Mouse (Mus musculus) embryo, embryonic 10.5 days (tissue): ENCODE results near the gene Gpr139.

Source experiments
- DNase-seq: peaks from one replicate; pipeline ENCODE4 v3.0.0-alpha.2; 2015; ENCODE audit warnings: low spot score

The Gpr139 gene

DNA sequence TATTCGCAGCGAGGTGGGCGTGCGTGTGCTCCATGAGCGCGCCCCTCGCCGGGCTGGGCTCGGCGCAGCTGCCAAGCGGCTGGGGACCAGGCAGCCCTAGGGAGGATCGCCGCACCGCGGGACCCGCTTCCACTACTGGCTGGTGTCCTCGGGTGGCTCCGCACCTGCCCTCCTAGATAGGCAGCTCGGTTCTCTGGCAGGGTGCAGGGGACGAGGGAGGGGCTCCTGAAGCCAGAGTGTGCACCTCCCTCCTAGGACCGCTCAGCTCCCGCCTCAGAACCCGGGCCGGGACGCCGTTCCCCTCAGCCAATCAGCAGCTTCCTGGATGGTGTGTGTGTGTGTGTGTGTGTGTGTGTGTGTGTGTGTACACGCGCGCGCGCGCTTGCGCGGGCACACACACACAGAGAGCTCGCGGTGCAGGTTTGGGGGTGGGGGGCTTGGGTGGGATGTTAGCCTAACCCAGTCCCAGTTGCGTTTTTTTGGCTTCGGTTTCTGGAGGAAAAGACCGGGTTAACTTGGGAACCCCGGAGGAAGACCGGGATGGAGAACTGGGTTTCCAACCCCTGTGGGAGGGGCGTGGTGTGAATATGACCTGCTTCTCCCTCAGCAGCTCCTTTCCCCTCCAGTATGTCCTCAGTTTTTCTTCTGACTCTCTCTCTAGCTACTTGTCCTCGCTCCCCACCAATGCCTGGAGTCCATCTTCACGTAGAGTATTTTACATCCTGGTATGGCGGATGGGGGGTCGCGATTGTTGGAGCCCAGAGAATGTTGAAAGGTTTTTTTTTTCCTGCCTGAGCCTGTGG, at the start of gene Gpr139:
Gene Gpr139 (minus strand): TSS at position 263 of the 803 bp plus-strand sequence.
- DNase-seq = peak; percentile 63

DNA sequence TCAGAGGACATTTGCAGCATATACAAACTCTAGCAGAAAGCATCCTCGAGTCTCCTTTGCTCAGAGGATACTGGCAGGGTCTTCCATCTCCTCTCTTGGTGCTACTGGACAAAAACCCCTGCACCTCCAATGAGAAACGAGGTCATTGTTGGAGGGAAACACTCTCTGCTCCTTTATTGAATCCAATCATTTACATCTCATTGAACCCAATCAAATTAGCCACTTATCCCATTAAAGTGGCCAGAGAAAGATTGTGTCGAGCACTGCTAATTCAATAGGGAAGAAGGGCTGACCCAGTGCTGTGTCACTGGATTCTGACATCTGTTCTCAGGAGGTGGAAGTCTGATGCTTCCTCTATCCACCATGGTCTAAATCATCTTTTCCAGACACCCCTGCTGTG, 46.6 kb upstream of the Gpr139 start:
- peak; percentile 6 for DNase-seq

DNA sequence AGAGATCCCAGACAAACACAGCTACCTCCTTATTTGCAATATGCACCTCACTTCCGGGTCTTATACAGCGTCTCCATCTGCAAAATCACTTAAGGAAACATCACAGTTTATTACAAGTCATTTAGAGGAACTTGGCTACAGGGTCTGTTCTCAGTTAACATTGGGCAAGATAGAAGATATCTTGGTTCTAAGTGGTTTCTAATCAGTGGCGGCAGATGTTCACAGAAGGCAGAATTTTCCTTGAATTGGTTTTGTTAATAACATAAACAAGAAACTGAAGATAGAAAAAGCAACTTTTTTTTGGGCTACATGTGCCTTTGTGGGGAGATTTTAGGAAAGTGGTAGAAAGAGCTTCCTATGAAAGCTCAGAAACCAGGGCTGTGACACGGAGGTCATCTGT, 38.3 kb upstream of the Gpr139 start:
- no peak for DNase-seq

DNA sequence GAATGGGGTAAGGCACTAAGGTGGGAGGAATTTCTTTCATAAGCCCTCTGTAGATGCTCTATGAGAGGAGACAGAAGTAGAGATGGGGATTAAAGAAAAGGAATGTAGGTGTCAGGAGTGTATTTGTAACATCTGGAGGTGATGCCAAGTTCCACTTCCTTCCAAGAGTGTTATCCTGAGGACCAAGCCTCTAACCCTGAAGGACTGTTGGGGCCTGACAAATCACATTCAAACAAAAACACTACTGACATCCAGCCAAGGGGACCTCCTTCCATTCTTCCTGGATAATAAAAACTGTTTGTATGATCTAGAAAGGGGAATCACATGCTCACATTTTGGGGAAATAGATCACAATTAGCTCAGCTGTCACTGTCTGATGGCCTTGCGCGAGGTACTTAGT, 34.7 kb upstream of the Gpr139 start:
- DNase-seq = no peak

DNA sequence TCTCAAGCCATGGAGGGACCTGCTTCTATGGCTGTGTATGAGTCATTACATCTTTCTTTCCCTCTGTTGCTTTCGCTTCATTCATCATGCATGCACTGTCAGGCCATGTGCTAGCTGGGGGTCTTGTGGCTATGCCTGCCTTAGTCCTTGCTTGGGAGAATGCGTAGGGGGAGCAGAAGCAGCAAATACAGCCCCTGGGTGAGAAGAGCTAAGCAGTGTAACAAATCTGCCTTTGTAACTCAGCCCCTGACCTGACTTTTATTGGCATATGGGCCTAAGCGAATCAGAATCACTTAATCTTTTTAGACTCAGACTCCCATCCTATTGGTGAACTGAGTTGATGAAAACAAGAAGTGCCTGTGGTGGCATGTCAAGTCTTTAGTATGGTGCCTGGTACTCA, 22.8 kb upstream of the Gpr139 start:
- no peak for DNase-seq

DNA sequence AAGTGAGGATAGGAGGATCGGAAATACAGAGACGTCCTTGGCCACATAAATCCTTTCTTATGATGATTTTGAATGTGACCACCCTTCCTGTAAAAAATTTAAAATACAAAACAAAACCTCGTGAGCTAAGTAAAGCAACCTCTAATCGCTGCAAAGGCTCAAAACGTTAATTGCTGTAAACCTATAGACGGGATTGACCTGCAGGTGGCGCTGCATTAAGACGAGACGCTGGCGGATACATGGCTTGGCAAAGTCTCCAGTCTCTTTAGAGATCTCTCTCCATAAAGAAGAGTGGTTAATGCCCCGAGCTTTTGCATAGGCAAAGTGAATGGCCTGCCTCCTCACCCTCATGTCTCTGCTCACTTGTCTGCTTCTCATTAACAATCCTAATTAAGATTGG, 2.0 kb upstream of the Gpr139 start:
- DNase-seq = peak; percentile 75

DNA sequence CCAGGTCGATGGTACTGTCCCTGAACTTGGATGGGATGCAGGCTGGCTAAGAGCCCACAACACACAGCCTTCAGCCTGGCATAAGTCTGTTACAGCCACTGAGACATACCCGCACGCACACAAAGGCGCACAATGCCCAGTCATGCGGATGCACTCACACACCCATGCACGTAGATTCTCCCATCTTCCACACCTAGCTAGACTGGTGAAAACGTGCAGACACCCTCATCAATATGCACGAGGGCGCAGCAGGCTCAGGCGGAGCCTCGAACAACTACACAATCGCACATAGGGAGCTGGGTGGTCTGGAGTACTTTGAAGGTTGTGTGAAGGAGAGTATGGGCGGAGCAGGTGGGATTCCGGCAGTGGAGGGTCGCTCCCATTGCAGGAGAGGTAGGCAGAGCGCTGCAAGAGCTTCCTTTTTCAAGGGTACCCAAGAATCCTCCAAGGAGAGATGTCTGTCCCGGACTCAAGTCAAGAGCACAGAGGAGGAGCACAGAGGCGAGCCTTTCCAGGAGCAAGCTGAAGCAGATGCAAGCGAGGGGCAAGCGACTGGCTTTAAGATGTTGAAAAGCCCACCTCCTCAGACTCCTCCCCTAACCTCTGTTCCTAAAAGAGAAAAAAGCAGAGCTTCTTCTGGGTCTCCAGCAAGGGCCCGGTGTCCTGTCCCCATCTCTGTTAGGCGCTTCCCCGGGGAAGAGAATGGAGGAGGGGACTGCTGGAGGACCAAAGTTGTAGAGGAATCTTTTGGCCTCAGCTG, 958 bp upstream of the Gpr139 start:
- peak; percentile 9 for DNase-seq

DNA sequence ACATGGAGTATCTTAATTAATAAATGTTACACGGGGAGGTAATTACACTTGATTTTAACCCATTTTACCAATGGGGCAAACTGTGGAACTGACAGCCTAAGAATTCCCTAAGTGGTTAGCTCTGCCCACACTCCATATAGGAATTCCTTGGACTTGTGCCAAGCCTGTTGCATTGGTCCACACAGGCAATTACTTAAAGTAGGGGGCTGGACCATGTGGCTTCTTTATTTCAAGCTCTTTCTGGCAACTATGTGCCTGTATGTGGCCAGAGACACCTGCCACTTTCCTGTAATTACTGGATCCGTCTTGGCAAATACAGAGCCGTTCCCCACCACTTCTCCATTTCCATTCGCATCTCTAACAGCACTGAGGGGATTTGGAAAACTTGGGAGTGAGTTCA, 3.4 kb downstream of the Gpr139 start:
- DNase-seq = no peak

DNA sequence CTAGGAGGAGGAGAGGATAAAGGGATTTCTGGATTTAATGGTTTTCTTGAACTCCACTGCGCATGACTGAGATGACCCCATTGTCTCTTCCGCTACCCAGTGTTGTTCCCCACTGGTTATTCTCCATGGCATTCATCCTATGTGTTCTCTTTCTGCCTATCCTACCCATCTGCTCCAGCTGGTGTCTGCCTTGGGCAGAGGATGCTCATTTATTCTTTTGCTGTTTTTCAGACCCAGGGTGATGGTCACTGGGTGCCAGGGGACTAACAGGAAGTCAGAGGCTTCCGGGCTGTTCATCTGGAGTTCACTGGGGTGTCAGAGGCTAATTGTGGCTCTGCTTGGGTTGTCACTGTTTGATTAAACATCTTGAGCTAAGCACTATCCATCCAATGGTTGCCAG, 24.4 kb downstream of the Gpr139 start:
- peak; percentile 19 for DNase-seq

DNA sequence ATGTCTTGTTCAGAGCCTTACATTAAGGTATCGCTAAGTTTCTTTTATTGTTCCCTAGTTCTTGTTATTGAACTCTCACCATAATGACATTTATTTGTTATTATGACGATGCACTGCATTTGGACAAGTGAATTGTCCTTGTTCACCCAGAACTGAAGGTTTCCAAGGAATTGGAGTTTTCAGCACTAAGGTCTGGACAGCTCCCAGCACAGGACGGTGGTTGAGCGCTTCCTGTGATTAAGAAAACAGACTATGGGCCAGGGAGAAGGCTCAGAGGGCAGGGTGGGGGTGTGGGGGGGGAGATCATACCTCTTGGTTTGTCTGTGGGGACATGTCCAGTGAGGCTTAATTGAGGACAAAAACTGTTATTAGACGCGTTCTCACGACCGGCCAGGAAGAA, 72.6 kb downstream of the Gpr139 start:
- peak; percentile 76 for DNase-seq

DNA sequence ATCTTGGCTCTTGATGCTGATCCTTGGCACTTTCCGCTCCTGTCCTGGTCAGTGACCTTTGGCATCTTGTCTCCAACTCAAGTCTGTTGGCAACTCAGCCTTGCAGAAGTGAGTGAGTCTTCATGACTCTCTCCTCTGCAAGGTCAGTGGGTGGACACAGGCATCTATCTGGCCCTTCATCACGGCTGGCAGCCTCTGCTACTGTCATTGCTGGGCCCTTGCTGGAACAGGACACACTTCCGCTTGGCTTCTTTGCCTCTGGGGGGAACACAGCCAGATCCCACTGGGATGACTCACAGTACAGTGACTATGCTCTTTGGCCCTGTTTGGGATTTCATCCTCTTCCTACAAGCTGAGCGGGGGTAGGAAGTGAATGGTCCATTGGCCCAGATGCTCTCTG, 78.5 kb downstream of the Gpr139 start:
- no peak for DNase-seq

DNA sequence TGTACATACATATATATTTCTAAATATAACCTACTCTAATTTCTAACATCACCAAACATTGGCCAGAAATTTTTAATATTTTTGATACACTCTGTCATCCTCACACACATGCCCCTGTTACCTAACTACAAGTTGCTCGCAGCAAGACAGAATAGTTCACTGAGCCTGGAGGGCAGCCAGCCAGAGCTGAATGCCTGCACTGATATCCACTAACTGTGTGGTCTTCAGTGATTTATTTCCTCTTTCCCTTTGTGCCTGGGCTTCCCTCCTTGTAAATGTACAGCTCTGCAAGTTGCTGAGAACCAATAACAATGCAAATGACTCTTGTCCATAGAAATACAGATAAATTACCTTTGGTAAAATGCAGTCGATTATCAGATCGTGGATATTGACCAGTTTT, 87.8 kb downstream of the Gpr139 start:
- peak; percentile 6 for DNase-seq
